Mouse (Mus musculus): ENCODE results near the gene Mettl26. TPM values are rescaled to one million over a fixed set of nuclear protein-coding genes. Genes with fewer than 3 reads are reported as not detected.

The Mettl26 gene
- polyA plus RNA-seq, 1 experiment from 2014 or later, result 3.3 TPM

DNA sequence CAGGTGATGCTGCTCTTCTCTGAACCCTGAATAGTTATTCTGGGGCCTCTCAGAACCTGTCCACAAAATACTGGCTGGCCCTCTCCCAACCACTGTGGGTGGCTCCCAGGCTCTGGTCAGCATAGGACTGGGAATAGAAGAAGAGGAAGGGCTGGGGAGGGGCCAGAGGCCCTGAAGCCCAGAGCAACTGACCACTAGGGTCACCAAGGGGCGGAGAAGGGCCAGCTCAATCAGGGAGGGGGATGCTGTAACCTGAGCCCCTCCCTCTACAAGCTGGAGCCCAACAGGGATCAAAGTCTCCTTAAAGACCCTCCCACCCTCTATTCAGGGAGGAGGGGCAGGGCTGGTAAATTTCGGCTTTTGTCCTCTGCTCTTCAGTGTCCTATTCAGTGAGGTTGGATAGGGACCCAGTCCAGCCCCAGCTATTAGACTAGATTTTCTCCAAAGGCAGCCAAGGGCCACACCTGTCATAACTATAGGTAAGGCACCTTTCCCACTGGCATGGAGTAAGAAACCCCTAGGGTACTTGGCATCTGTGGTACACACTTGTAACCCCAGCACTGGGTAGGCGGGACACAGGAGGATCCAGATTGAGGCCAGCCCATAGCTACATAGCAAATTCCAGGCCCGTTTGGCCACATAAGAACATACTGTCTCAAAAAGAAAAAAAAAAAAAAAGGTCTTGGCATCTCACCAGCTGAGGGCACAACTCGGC lies 5.5 kb downstream of the Mettl26 start, which contains the start of gene Wfikkn1:
Wfikkn1 (minus strand) TSS at position 663 of the 715 bp plus-strand sequence.
- no peaks in the 10 kb centered on the region for H3K79me2 ChIP-seq (ENCODE audit: inconsistent target)
- peaks cover 35% of the 10 kb centered on the region for H3K36me3 ChIP-seq (ENCODE audit: inconsistent target)
- H3K4me3 ChIP-seq (ENCODE audit: inconsistent target), result no peak within 1 kb of the TSS
- H3K27ac ChIP-seq, result no peak within 1 kb of the TSS
- WGBS (ENCODE audit: missing documents), result 75% methylated on average over 5 of the region's 5 CpGs

DNA sequence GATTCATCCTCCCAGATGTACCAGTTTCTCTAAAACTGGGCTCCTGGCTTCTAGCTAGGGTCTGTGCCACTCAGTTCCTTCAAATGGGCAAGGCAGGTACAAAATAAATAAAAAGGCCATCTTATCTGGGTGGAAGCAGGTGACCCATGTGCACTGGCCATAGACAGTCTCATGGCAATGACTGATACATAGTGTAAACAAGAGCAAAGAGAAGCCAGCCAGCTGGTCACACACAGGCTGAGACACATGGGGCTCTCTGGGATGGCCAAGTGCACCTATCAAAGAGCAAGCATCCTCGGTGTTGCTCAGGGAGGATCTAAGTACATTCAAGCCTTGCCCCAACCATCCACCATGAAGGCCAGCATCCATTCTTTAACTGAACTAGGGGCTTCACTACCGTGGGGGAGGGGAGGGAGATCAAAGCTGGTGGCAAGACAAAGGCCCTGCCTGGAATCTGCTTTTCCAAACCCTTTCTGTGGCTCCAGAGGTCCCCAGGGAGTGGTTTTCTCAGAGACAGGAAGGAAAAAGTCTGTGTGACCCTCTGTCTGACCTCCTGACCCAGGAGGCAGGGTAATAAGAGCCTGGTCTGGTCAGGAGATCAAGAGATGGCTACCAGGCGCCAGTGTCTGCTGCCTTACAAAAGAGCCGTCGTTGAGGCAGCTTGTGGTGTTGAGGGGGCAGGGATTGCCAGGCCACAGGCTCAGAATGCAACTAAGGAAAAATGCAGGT lies 6.2 kb downstream of the Mettl26 start:
- Histone ChIP-seq H3K36me3 (ENCODE audit: inconsistent target) (peaks cover 40% of the 10 kb centered on the region), H3K27ac (no peak overlapping the region), H3K79me2 (ENCODE audit: inconsistent target) (no peaks in the 10 kb centered on the region)

GRCm38 (mm10) chr17:25881691-25882090 lies 6.8 kb downstream of the Mettl26 start:
- Histone ChIP-seq H3K4me3 (ENCODE audit: inconsistent target) (no peak overlapping the region), H3K79me2 (ENCODE audit: inconsistent target) (no peaks in the 10 kb centered on the region), H3K36me3 (ENCODE audit: inconsistent target) (peaks cover 40% of the 10 kb centered on the region), H3K27ac (no peak overlapping the region)
- 98% methylated on average over 4 of the region's 4 CpGs for WGBS (ENCODE audit: missing documents)

More for the DNA sequence above, 6.2 kb downstream of the Mettl26 start:
- H3K4me3 ChIP-seq (ENCODE audit: inconsistent target), result no peak overlapping the region
- WGBS (ENCODE audit: missing documents), result 74% methylated on average over 5 of the region's 5 CpGs

DNA sequence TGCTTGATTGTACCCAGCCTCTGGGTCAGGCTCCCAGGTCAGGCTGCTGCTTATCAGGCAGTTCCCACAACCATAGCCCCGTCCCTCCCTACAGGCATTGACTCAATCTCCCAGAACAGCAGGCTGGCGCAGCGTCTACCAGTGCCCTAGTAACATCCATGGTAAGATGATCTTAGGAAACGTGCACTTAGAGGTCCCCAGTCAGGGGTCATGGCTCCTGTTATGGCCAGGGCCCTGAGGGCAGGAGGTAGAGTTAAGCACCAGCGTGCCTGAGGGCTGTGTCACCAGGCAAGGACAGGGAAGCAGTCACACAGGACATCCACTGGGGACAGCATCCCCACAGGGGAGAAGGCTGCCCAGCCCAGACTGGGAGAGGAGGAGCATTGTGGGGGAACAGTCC lies 7.4 kb downstream of the Mettl26 start:
- Histone ChIP-seq H3K79me2 (ENCODE audit: inconsistent target) (no peaks in the 10 kb centered on the region; the same call in 1 of the 2 replicates), H3K4me3 (ENCODE audit: inconsistent target) (no peak overlapping the region), H3K36me3 (ENCODE audit: inconsistent target) (peaks cover 41% of the 10 kb centered on the region), H3K27ac (no peak overlapping the region)
- 83% methylated on average over 5 of the region's 5 CpGs for WGBS (ENCODE audit: missing documents)

DNA sequence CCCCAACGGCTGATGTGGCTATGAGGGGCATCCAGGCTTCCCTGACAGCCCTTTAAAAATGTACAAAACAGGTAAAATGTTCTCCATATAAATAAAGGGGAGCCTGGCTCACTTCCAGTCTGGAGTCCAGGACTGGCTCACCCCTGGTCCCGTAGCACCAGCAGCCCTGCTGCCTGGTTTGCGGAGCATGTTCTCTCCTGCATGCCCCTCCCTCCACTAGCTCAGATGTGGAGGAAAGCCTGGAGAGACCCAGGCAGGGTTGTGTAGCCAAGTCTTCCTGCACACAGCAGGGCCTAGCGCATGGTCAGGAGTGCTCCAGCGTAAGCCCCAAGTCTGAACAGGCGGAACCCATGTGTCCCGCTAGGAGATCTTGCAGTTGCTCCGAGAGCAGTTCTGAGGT lies 8.4 kb downstream of the Mettl26 start:
- H3K79me2 ChIP-seq (ENCODE audit: inconsistent target), result no peaks in the 10 kb centered on the region; the same call in 1 of the 2 replicates
- H3K27ac ChIP-seq, result no peak overlapping the region
- peaks cover 50% of the 10 kb centered on the region for H3K36me3 ChIP-seq (ENCODE audit: inconsistent target)
- 96% methylated on average over 8 of the region's 8 CpGs for WGBS (ENCODE audit: missing documents)
- H3K4me3 ChIP-seq (ENCODE audit: inconsistent target), result no peak overlapping the region

DNA sequence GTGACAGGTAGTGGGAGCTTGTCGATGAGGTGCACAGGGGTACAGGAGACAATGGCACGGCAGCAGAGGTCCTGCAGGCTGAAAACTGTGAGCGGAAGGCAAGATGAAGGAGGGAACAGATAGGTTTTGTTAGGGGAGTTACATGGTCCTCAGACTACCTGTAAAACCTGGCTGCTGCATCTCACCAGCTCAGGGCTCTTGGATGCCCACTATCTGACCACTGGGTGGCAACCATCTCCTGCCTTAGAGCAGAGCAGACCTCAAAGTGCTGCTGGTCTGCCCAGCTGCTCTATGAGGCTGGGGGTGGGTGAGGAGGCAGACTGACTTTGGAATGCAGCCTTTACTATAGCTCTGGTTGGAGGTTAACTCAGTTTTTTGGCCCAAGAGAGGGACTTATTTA lies 8.9 kb downstream of the Mettl26 start:
- Histone ChIP-seq H3K4me3 (ENCODE audit: inconsistent target) (no peak overlapping the region), H3K79me2 (ENCODE audit: inconsistent target) (no peaks in the 10 kb centered on the region; the same call in 1 of the 2 replicates), H3K36me3 (ENCODE audit: inconsistent target) (peaks cover 56% of the 10 kb centered on the region), H3K27ac (no peak overlapping the region)
- 94% methylated on average over 3 of the region's 3 CpGs for WGBS (ENCODE audit: missing documents)

GRCm38 (mm10) chr17:25885636-25886035 lies 10.8 kb downstream of the Mettl26 start:
- WGBS (ENCODE audit: missing documents), result 64% methylated on average over 4 of the region's 4 CpGs
- peaks cover 74% of the 10 kb centered on the region for H3K36me3 ChIP-seq (ENCODE audit: inconsistent target)

GRCm38 (mm10) chr17:25886806-25887205 lies 11.9 kb downstream of the Mettl26 start:
- Histone ChIP-seq H3K79me2 (ENCODE audit: inconsistent target) (peaks cover 21% of the 10 kb centered on the region), H3K4me3 (ENCODE audit: inconsistent target) (no peak overlapping the region), H3K27ac (no peak overlapping the region), H3K36me3 (ENCODE audit: inconsistent target) (peaks cover 82% of the 10 kb centered on the region)

More at GRCm38 (mm10) chr17:25885636-25886035, 10.8 kb downstream of the Mettl26 start:
- Histone ChIP-seq H3K27ac (no peak overlapping the region), H3K79me2 (ENCODE audit: inconsistent target) (peaks cover 10% of the 10 kb centered on the region; the same call in 1 of the 2 replicates), H3K4me3 (ENCODE audit: inconsistent target) (no peak overlapping the region)

- Histone ChIP-seq H3K27ac (no peak overlapping the region), H3K4me3 (ENCODE audit: inconsistent target) (no peak overlapping the region), H3K36me3 (ENCODE audit: inconsistent target) (peaks cover 75% of the 10 kb centered on the region), H3K79me2 (ENCODE audit: inconsistent target) (peaks cover 28% of the 10 kb centered on the region)
- 95% methylated on average over 10 of the region's 10 CpGs for WGBS (ENCODE audit: missing documents)
Observed at GRCm38 (mm10) chr17:25887467-25887866, 12.6 kb downstream of the Mettl26 start.

DNA sequence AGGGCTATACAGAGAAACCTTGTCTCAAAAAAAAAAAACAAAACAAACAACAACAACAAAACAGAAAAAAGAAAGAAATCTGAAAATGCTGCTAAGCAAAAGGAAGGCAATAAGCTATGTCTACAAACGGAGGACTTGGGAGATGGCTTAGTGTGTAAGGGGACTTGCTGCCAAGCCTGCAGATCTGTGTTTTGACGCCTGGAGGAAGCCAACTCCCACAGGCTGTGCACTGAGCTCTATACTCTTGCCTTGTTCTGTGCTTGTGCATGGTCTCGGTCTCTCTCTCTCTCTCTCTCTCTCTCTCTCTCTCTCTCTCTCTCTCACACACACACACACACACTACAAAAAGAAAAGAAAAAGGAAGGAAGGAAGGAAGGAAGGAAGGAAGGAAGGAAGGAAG lies 14.0 kb downstream of the Mettl26 start:
- peaks cover 42% of the 10 kb centered on the region for H3K79me2 ChIP-seq (ENCODE audit: inconsistent target)
- no peak overlapping the region for H3K4me3 ChIP-seq (ENCODE audit: inconsistent target)
- H3K36me3 ChIP-seq (ENCODE audit: inconsistent target), result peaks cover 62% of the 10 kb centered on the region
- 88% methylated on average over 2 of the region's 3 CpGs for WGBS (ENCODE audit: missing documents)
- no peak overlapping the region for H3K27ac ChIP-seq

- WGBS (ENCODE audit: missing documents), result 36% methylated on average over 2 of the region's 2 CpGs
- Histone ChIP-seq H3K36me3 (ENCODE audit: inconsistent target) (peaks cover 24% of the 10 kb centered on the region; the same call in 1 of the 2 replicates), H3K27ac (no peak overlapping the region), H3K4me3 (ENCODE audit: inconsistent target) (no peak overlapping the region), H3K79me2 (ENCODE audit: inconsistent target) (peaks cover 94% of the 10 kb centered on the region)
Observed at GRCm38 (mm10) chr17:25893975-25894617, 19.2 kb downstream of the Mettl26 start.

DNA sequence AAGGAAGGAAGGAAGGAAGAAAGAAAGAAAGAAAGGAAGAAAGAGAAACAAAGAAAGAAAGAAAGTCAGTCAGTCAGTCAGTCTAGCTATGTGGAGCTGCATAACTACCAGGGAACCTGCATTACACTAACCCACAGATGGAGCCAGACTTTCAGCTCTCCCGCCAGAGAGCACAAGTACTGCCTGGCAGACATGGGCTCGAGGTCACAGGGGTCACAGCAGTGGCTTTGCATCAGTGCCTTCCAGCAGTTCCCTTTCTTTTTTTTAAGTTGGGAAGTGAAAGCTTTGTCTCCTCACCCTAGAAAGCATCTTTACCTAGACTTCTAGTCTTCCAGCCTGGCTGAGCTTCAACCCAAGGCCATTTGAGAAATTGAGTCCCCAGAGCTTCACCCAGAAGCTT lies 20.5 kb downstream of the Mettl26 start:
- Histone ChIP-seq H3K4me3 (ENCODE audit: inconsistent target) (no peak overlapping the region), H3K36me3 (ENCODE audit: inconsistent target) (peaks cover 11% of the 10 kb centered on the region; the same call in 1 of the 2 replicates), H3K79me2 (ENCODE audit: inconsistent target) (peaks cover 100% of the 10 kb centered on the region), H3K27ac (no peak overlapping the region)
- WGBS (ENCODE audit: missing documents), result 14% methylated on average over 2 of the region's 2 CpGs

- Histone ChIP-seq H3K27ac (no peak overlapping the region), H3K79me2 (ENCODE audit: inconsistent target) (peaks cover 100% of the 10 kb centered on the region), H3K36me3 (ENCODE audit: inconsistent target) (peaks cover 9% of the 10 kb centered on the region; the same call in 1 of the 2 replicates), H3K4me3 (ENCODE audit: inconsistent target) (no peak overlapping the region)
- WGBS (ENCODE audit: missing documents), result 97% methylated on average over 4 of the region's 12 CpGs
Observed at GRCm38 (mm10) chr17:25895891-25896290, 21.0 kb downstream of the Mettl26 start.

GRCm38 (mm10) chr17:25900193-25900592 lies 25.3 kb downstream of the Mettl26 start:
- no peak overlapping the region for H3K27ac ChIP-seq
- WGBS (ENCODE audit: missing documents), result 100% methylated on average over 1 of the region's 1 CpGs

More at GRCm38 (mm10) chr17:25900193-25900592, 25.3 kb downstream of the Mettl26 start:
- Histone ChIP-seq H3K36me3 (ENCODE audit: inconsistent target) (peaks cover 4% of the 10 kb centered on the region; the same call in 1 of the 2 replicates), H3K4me3 (ENCODE audit: inconsistent target) (no peak overlapping the region), H3K79me2 (ENCODE audit: inconsistent target) (peaks cover 100% of the 10 kb centered on the region)
